Mouse (Mus musculus) thymus, postnatal 10 days (tissue): ENCODE measurements around the gene Arsa.
A peak's percentile ranks its signal among the peaks of the same experiment; 100 is the strongest.

Experiments used
- DNase-seq, 2 experiments: peaks; one replicate each; pipeline ENCODE4 v3.0.0; 2021; ENCODE audit warnings: low spot score in 2 of 2

The Arsa gene

GRCm38 (mm10) chr15:89477091-89477491 lies at the start of gene Arsa:
Arsa (minus strand) TSS chr15:89477425.
- DNase-seq = no peak

DNA sequence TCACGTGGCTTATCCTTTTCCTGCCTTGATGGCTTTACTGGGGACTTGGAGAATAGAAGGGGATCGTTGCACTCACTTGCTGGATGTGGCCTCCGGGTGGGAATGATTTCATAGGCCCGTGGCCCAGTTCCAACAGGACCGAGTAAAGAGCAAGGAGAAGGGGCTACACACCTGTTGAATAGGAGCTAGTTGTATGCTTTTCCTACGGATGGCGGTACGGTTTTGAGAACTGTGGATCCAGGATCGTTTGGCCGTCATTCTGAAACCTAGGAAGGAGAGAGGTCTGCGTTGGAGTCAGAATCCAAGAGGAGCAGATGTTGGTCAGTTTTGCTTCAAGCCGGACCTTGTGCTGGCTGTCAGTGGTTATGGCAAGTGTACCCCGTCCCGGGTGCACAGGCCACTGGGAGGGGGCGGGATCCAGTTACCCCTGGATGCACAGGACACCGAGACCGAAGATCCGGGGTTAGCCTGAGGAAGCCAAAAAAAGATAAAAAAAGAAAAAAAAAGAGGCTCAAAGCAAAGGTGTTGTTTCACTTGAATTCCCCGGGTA lies 49.6 kb upstream of the Arsa start:
- no peak for DNase-seq

- DNase-seq = no peak
These were observed 48.7 kb upstream of the Arsa start for GRCm38 (mm10) chr15:89525896-89526295.

DNA sequence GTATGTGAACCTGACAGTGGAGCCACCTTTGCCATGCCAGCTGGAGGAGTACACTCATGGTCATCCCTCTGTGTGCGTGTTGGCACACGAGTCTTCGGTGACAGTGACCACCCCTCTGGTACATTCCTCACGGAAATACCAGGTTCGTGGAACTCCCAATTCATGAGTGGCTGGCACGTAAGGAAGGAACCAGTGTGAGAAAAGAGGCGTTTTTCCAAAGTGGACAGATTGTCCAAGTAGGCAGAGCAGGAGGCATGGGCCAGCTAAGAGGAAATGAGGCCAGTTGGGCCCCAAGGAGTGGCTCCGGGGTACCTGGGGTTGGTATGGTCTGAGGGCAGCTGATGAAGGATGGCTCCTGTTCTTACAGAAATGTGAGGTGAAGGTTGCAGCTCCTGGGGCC lies 48.2 kb upstream of the Arsa start:
- DNase-seq = no peak

GRCm38 (mm10) chr15:89524611-89525415 lies 47.6 kb upstream of the Arsa start:
- no peak for DNase-seq

DNA sequence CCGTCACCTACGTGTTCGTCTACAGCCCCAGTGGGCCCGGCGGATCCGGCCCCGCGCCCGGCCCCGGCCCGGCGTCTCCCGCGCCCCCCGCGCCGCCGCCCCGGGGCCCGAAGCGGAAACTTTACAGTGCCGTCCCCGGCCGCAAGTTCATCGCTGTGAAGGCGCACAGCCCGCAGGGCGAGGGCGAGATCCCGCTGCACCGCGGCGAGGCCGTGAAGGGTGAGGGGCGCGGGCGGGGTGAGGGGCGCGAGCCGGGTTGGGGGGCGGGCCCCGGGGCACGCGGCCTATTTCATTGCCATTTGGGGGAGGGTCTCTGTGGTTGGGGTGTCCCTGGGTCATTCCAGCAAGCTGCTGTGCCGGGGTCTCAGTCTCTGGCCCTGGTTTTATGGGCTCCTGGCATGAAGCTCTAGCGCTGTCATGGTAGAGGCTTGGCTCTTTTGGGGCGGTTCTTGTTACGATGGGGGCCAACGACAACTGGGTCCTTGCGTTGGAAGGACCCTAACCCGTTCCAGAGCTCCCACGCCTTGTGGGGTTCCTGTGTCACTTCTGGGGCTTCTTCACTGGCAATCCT lies 46.9 kb upstream of the Arsa start:
- no peak for DNase-seq

GRCm38 (mm10) chr15:89523283-89523832 lies 46.1 kb upstream of the Arsa start:
- DNase-seq = no peak

DNA sequence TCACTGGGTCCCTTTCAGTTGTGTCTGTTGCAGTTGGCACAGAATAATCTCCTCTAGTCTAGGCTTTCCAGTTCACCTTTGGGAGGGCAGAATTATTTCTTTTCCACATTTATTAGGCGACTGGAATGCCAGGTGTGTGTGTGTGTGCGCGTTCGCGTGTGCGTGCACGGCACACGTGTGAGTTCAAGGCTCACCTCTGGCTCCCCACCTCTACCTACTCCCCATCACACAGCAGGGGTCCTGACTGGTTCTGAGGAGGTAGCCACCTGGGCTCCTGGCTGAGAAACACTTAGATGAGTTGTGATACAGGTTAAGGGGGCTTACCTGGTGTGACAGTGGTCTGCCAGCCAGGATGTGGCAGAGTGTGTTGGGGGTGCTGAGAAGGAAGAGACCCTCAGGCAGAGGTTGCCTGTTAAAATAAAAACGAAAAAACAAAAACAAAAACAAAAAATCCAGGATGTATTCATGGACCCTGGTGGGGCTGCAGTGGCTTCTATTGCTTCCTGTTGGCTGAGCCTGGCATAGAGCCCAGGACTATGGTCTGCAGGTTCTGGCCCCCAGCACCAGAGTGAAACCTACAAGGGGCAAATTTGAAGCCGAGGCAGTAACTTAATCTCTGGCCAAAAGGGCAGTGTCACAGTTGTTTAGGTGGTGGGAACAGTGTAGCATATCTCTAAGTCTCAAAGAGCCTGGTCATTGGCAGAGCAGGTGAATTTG lies 45.5 kb upstream of the Arsa start:
- DNase-seq = no peak

DNA sequence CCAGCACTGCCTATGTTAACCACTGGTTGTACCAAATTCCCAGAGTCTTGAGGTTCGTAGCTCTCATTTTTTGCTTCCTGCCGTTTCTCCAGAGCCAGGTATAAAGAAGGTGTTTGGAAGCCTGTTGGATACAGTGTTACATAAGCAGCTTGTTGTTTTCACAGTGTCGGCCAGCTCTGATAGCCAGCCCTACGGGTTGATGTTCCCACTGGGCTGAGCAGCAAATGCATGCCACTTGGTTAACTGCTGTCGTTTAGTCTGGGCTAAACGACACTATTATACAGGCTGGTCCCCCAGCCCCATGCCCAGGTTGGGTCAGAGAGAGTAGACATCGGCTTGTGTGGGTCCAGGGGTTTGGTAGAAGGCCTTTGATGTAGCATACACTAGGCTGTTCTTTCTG lies 44.7 kb upstream of the Arsa start:
- DNase-seq = no peak

DNA sequence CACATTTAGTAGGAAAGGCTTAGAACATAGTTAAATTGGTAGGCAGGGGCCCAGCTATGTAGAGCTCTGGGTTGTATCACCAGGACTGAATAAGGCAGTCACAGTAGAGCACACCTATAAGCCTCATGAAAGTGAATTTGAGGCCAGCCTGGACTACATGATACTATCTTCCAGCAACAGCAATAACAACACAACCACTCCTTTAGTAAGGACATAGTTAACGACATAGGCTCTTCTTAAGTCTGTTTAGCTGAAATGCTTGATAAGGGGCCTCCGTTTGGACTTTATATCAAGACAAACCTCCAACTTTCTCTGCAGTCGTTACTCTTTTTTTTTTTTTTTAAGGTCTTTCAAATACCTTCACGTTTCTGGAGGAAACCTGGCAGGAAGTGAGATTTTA lies 35.5 kb upstream of the Arsa start:
- DNase-seq = no peak

DNA sequence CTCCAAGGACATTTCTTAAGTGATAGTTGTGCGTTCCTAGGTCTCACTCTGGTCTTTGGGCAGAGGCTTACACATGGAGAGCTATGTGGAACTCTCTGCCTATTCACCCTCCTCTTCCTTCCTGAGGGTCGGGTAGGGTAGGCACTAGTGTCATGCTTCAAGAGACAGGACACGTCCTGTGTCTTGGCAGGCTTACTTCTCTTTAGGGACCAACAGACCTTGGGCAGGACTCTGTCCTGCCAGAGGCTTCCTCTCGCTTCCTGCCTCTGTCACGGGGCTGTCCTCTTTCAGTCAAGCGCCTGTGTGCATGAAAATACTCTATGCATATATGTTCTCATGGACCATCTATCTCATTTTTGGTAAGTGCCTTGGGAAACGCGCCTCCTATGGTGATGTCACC lies 30.5 kb upstream of the Arsa start:
- no peak for DNase-seq

- no peak for DNase-seq
These were observed 27.6 kb upstream of the Arsa start for GRCm38 (mm10) chr15:89504838-89505237.

- no peak for DNase-seq
These were observed 24.1 kb upstream of the Arsa start for GRCm38 (mm10) chr15:89501321-89501720.

DNA sequence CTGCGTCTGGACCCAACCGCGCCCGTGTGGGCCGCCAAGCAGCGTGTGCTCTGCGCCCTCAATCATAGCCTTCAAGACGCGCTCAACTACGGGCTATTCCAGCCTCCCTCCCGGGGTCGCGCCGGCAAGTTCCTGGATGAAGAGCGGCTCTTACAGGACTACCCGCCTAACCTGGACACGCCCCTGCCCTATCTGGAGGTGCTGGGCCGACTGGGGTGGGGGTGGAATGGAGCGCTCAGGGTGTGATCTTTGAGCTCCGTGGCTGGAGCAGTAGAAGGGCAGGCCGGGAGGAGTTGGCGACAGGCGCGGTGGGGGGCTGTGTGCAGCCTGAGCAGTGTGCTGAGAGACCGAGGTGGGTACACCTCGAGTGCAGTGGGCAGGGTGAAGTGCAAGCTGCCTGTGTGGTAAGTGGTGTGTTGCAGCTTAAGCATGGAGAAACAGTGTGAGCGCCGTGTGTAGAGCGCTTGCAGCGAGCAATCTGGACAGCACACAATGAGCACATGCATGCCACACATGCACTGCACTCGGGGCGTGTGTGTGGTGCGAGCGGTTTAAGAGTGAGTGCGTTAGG lies 23.1 kb upstream of the Arsa start:
- DNase-seq = no peak

GRCm38 (mm10) chr15:89499784-89500220 lies 22.6 kb upstream of the Arsa start:
- peak; percentile 14 to 33 for DNase-seq

GRCm38 (mm10) chr15:89498961-89499688 lies 21.9 kb upstream of the Arsa start, which contains the start of gene Shank3:
Shank3 (plus strand) TSS chr15:89499623.
- DNase-seq = peak; percentile 36 to 44

DNA sequence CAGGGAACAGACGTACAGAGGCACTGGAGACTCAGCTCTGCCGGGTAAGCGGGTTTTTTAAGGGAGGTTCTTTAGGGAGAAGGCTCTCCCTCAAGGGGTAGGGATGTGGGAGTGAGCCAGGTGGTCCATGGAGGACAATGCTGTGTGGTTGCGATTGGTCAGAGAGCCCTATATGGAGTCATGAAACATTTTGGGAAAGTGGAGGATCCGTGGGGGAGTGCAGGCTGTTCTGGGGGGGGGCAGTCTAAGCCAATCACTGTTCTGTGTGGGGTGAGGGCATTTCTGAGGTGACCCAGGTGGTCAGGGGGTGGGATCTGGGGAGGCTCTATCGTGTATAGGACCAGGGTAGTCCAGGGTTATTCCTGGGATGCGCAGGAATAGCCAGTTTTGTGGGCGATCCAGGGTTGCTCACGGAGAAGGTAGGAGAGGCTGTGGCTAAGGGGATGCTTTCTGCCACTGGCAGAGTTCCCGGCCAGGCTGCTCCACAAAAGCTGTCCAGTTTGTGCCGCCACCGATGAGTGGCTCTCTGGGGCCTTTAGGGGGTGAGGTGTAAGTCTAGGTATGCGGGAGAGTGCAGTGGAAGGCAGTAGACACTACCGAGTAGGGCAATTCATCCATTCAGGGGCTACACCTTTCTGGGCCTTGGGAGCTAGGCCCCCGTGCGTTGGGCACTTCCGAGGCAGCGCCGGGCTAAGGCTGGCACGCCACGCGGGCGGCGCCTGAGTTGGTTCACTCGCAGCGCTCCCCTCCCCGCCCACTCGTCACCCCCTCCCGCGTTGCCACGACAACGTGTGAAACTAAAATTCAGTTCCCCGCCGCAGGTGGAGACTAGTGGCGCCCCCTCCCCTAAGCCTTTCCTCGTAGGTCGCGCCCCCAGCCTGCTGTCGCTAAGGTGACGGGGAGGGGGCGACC lies 21.1 kb upstream of the Arsa start:
- peak; percentile 54 to 60 for DNase-seq

GRCm38 (mm10) chr15:89497391-89498048 lies 20.3 kb upstream of the Arsa start:
- no peak for DNase-seq

GRCm38 (mm10) chr15:89496841-89497240 lies 19.6 kb upstream of the Arsa start:
- no peak for DNase-seq
